Mouse (Mus musculus) mesoderm, embryonic 11.5 days (tissue): Measurements from ENCODE around the gene Fmo1.

Source experiments
- DNase-seq: peaks from one replicate; pipeline ENCODE4 v3.0.0-alpha.2; 2012; ENCODE audit warnings: low read depth, low spot score

Fmo1 gene

GRCm38 (mm10) chr1:162866280-162866681 lies at the start of gene Fmo1:
Gene Fmo1 (minus strand): TSS chr1:162866610.
- DNase-seq, result no peak

GRCm38 (mm10) chr1:162914932-162915556 lies 48.6 kb upstream of the Fmo1 start:
- DNase-seq, result no peak

GRCm38 (mm10) chr1:162912085-162912484 lies 45.7 kb upstream of the Fmo1 start:
- DNase-seq, result no peak

GRCm38 (mm10) chr1:162901879-162902278 lies 35.5 kb upstream of the Fmo1 start:
- DNase-seq, result no peak

DNA sequence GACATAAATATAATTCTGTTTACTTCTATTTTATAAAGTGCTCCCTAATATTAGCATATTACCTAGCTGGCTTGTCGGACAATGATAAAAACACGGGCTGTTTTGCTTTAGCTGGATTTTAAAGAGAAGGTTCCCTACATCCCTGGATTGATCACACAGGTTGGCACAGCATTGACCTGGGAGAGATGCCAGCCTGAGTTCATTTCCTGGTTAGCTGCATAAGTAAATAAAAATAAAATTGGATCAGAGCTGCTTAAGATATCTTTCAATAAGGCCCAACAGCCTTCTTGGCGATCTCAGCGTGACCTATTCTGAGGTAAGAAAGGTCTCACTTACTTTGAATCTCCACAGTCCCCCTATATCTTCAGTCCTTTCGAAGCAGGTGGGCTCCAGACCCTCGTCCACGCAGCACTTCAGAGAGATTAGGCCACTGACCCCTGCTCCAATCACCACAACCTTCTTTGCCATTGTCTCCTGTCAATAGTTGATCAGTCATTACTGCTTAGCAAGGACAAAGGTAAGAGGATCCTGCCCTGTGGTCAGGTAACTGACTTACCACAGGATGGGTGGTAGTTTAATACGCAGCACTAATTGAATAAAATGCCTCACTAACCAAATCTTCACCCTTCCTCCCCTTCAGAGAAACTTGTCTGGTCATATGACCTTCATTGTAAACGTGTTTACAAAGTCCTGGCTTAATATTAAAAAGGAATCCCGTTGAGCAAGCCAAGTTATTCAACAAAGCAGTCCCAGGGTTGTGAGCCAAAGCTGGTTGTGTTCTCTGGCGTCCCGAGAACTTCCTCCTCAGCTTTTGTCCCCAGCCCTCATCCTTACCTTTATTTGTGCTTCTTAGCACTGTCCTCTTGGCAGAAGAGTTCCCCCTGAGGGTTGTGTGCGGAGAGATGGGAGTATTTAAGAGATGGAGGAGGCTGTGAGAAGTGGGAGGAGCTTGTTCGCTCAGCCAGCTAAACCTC lies 31.7 kb upstream of the Fmo1 start, which contains the start of gene Fmo2:
Gene Fmo2 (minus strand): TSS at position 889 of the 974 bp plus-strand sequence.
- no peak for DNase-seq

- peak; percentile 74 for DNase-seq
These were observed 29.5 kb upstream of the Fmo1 start for GRCm38 (mm10) chr1:162895900-162896299.

- DNase-seq, result no peak
These were observed 26.6 kb upstream of the Fmo1 start for GRCm38 (mm10) chr1:162893014-162893413.

DNA sequence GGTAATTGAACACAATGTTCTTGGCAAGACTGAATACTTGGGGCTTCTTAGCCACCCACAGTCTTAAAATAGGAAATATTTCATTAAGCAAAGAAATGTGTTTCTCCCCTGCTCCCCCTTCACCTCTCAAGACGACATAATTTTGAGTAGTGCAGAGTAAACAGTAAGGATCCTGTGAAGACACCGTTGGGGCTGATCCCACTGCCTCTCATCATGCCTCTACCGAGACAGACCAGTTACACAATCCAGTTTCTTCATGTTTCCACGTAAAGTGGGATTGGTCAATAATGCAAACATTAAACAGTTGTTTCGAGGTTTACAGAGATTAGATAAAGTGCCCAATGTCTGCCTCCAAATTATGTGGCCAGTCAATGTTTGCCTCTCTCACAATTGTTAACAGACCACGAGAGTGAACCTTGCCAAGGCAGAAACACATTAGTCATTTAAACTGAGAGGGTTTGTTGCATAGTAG lies 25.6 kb upstream of the Fmo1 start:
- no peak for DNase-seq

GRCm38 (mm10) chr1:162888646-162889045 lies 22.2 kb upstream of the Fmo1 start:
- DNase-seq, result no peak

- DNase-seq, result no peak
These were observed 21.2 kb upstream of the Fmo1 start for GRCm38 (mm10) chr1:162887644-162888043.

GRCm38 (mm10) chr1:162886138-162886816 lies 19.9 kb upstream of the Fmo1 start:
- DNase-seq, result no peak

DNA sequence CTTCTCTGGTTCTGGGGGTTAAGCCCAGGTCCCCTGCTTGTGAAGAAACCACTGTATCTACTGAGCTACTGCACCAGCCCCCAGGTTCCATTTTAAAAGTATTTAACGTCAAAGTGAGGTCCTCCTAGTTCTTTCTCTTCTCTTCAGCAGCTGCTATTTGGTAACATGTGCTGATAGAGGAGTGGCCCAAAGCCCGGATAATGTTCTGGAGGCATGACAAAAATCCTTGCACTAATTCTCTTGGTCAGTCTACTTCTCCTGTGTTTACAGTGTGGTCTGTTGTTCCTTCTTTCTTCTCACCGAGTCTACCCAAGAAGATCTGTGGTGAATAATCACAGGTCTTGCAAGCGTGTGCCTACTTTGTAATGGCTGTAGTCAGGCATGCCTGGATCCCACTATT lies 16.3 kb upstream of the Fmo1 start:
- DNase-seq, result no peak

- DNase-seq, result peak; percentile 27
These were observed 13.4 kb upstream of the Fmo1 start for GRCm38 (mm10) chr1:162879595-162880369.

GRCm38 (mm10) chr1:162875091-162875490 lies 8.7 kb upstream of the Fmo1 start:
- no peak for DNase-seq

- peak; percentile 57 for DNase-seq
These were observed 5.4 kb upstream of the Fmo1 start for GRCm38 (mm10) chr1:162871701-162872311.

GRCm38 (mm10) chr1:162870978-162871377 lies 4.6 kb upstream of the Fmo1 start:
- no peak for DNase-seq

DNA sequence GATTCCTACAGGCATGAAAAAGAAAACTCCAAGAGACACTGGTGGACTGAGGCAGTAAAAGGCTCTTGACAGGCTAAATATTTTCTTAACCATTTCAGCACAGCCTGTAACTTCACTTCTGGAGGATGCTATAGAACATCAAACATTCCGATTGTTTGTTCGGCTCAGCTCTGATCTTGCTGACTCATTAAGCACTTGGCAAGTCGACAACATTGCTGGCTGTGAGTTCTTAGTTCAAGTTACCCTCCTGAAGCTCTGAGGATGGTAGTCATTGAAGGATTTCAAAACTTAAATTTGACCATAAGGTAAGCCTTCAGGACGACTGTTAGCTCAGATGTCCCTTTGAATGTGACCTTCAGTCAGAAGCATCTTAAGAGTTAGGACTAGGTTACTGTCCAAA lies 986 bp upstream of the Fmo1 start:
- DNase-seq, result no peak

DNA sequence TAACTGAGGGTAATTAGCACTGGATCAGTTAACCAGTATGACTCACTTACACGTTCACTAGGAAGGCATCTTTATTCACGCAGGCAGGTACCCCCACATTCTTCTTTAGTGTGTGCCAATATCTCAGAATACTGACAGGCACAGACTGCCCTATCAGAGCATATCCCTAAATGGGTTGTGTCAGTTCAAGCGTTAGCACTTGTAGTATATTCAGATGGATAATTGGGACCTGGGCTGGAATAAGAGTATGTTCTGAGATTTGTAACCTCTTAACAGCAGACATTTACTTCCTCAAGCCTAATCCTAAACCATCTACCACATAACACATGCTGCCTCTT lies 948 bp downstream of the Fmo1 start:
- no peak for DNase-seq

GRCm38 (mm10) chr1:162864816-162865492 lies 1.5 kb downstream of the Fmo1 start:
- no peak for DNase-seq

- no peak for DNase-seq
These were observed 2.1 kb downstream of the Fmo1 start for GRCm38 (mm10) chr1:162864279-162864678.
